Mouse (Mus musculus) frontal cortex, adult 2 months (tissue): ENCODE measurements at regions not wholly inside any gene's neighbourhood (a gene's known extent, or its start where the extent isn't known, plus 50 kb on each side); places are given as distances from the start of the nearest gene placed in this dataset.

Source experiments
- DNase-seq, 2 experiments: peaks; one replicate each; pipeline ENCODE4 v3.0.0; 2022; ENCODE audit warnings: low spot score in 1 of 2; ENCODE audit errors: extremely low spot score in 1 of 2

GRCm38 (mm10) chr11:41533009-41533408, 467.6 kb downstream of the Gabrg2 start:
- DNase-seq, result no peak

GRCm38 (mm10) chr11:41531971-41532896, 468.4 kb downstream of the Gabrg2 start:
- peak in 1 of 2 experiments; percentile 11 for DNase-seq

- no peak for DNase-seq
Measured at GRCm38 (mm10) chr11:41524979-41525378, 475.7 kb downstream of the Gabrg2 start.

GRCm38 (mm10) chr11:41493277-41493676, 507.4 kb downstream of the Gabrg2 start:
- peak; percentile 39 to 71 for DNase-seq

- DNase-seq, result peak; percentile 55 to 65
Measured at GRCm38 (mm10) chr11:41491966-41492365, 508.7 kb downstream of the Gabrg2 start.

GRCm38 (mm10) chr11:41491279-41491678, 509.4 kb downstream of the Gabrg2 start:
- DNase-seq, result peak; percentile 52 to 69

GRCm38 (mm10) chr11:41483881-41484280, 516.8 kb downstream of the Gabrg2 start:
- DNase-seq, result no peak

GRCm38 (mm10) chr11:41470938-41471633, 529.6 kb downstream of the Gabrg2 start:
- DNase-seq, result no peak

GRCm38 (mm10) chr11:41467330-41467729, 533.3 kb downstream of the Gabrg2 start:
- no peak for DNase-seq

GRCm38 (mm10) chr11:41433846-41434245, 566.8 kb downstream of the Gabrg2 start:
- DNase-seq, result peak in 1 of 2 experiments; percentile 31

GRCm38 (mm10) chr11:41425592-41425991, 575.1 kb downstream of the Gabrg2 start:
- no peak for DNase-seq
